Comparison of ENCODE assay signal across 21 mouse cellular contexts in genomic region chr5:144114970-144115627, GRCm38 (mm10). TPM values are rescaled to one million over a fixed set of nuclear protein-coding genes. Genes with fewer than 3 reads are reported as not detected.
A peak's percentile ranks its signal among the peaks of the same experiment; 100 is the strongest.
DNase-seq lines count a peak whose midpoint lies in the region; ATAC-seq and TF ChIP-seq lines count a peak whose summit lies in the region.
"Had no signal": no experiment of that assay in that cellular context is flagged by ENCODE, and none has a peak within 500 bp of the region (broad histone marks: within the 10 kb centered on the region; RNA-seq: fewer than 3 reads in every experiment).

No protein-coding gene starts in this region.

- WGBS in heart, embryonic 14.5 days: 33% methylated on average over 5 of the region's 5 CpGs
- 32% methylated on average over 5 of the region's 5 CpGs for WGBS in heart, adult 2 months
- 21% methylated on average over 5 of the region's 5 CpGs for WGBS in liver, embryonic 15.5 days (ENCODE audit: insufficient replicate concordance)

- no peak for ATAC-seq in heart, embryonic 14.5 days (ENCODE audit: insufficient number of reproducible peaks, insufficient read depth, low FRiP score, low read depth)
- ATAC-seq in erythroid progenitor cell, adult 5-6 weeks (replicated peaks; ENCODE audit: low FRiP score, poor library complexity, severe bottlenecking): peak; percentile 69; the same call in 1 of the 2 replicates
- peak; percentile 77 for ATAC-seq in liver, embryonic 15.5 days (ENCODE audit: insufficient read depth)
- ATAC-seq: hindbrain, embryonic 16.5 days had no signal

- no peaks in the 10 kb centered on the region for H3K36me3 ChIP-seq in heart, embryonic 14.5 days (ENCODE audit: control insufficient read depth, insufficient read depth, low read length)
- no peaks in the 10 kb centered on the region; the same call in 1 of the 2 replicates for H3K36me3 ChIP-seq in heart, adult 2 months (ENCODE audit: control insufficient read depth, insufficient read depth, low read length)
- peaks cover 0 to 19% of the 10 kb centered on the region in 2 experiments; a peak in 3 of 4 replicates for H3K36me3 ChIP-seq in MEL (ENCODE audit: control insufficient read depth in 1 of 2, insufficient read depth in 2 of 2, low read length in 2 of 2)
- H3K36me3 ChIP-seq in liver, embryonic 15.5 days (replicated peaks): no peaks in the 10 kb centered on the region
- H3K36me3 ChIP-seq: lung, embryonic 15.5 days had no signal

- H3K9me3 ChIP-seq in heart, embryonic 14.5 days (ENCODE audit: control insufficient read depth, low read length): no peaks in the 10 kb centered on the region
- no peaks in the 10 kb centered on the region for H3K9me3 ChIP-seq in MEL (replicated peaks; ENCODE audit: insufficient read depth, low read length)
- H3K9me3 ChIP-seq in liver, embryonic 15.5 days (replicated peaks): no peaks in the 10 kb centered on the region
- H3K9me3 ChIP-seq: embryonic facial prominence, embryonic 10.5 days; G1E; limb, embryonic 10.5 days; lung, embryonic 15.5 days had no signal

- H3K27ac ChIP-seq in heart, embryonic 14.5 days (replicated peaks in 1 of 2; ENCODE audit: control insufficient read depth in 1 of 2, insufficient read depth in 1 of 2, low read depth in 2 of 2, low read length in 2 of 2): peak overlapping the region; percentile 25 to 64
- no peak overlapping the region for H3K27ac ChIP-seq in heart, adult 2 months
- peak overlapping the region; percentile 36 for H3K27ac ChIP-seq in MEL (ENCODE audit: control insufficient read depth, low read depth, low read length)
- peak overlapping the region; percentile 72 for H3K27ac ChIP-seq in liver, embryonic 15.5 days (replicated peaks)
- H3K27ac ChIP-seq: embryonic facial prominence, embryonic 10.5 days; limb, embryonic 10.5 days; lung, embryonic 15.5 days had no signal

- H3K4me1 ChIP-seq in heart, embryonic 14.5 days (ENCODE audit: control insufficient read depth in 2 of 2, insufficient read depth in 2 of 2, low read length in 2 of 2): peaks cover 11 to 39% of the 10 kb centered on the region in 2 experiments
- peaks cover 4% of the 10 kb centered on the region for H3K4me1 ChIP-seq in heart, adult 2 months (ENCODE audit: control insufficient read depth, insufficient read depth, low read length)
- H3K4me1 ChIP-seq in MEL (ENCODE audit: control insufficient read depth in 1 of 2, insufficient read depth in 2 of 2, low read length in 2 of 2): peaks cover 14 to 23% of the 10 kb centered on the region in 2 experiments
- peaks cover 63% of the 10 kb centered on the region for H3K4me1 ChIP-seq in liver, embryonic 15.5 days (replicated peaks)
- H3K4me1 ChIP-seq: limb, embryonic 10.5 days had no signal

- TF ChIP-seq POLR2A in heart, adult 2 months (IDR thresholded peaks at IDR 0.05; ENCODE audit: insufficient read depth, low read depth, low read length): no peak
- no peak for TF ChIP-seq POLR2A in MEL (IDR thresholded peaks at IDR 0.05; ENCODE audit: control insufficient read depth in 1 of 2, insufficient read depth in 1 of 2, low read depth in 1 of 2, low read length in 2 of 2, poor library complexity in 1 of 2)

- no peak for TF ChIP-seq RAD21 in MEL (IDR thresholded peaks at IDR 0.05; ENCODE audit: low read depth, low read length)

- peaks cover 10% of the 10 kb centered on the region for H3K79me2 ChIP-seq in heart, adult 2 months (replicated peaks; ENCODE audit: control insufficient read depth, insufficient read depth, low read length)
- H3K79me2 ChIP-seq in MEL (ENCODE audit: control insufficient read depth, insufficient read depth, low read length, poor library complexity): peaks cover 39% of the 10 kb centered on the region

- H3K4me3 ChIP-seq in heart, embryonic 14.5 days (ENCODE audit: control insufficient read depth in 1 of 2, insufficient read depth in 1 of 2, low read depth in 1 of 2, low read length in 2 of 2): no peak overlapping the region
- H3K4me3 ChIP-seq in heart, adult 2 months: no peak overlapping the region
- H3K4me3 ChIP-seq in MEL (ENCODE audit: control insufficient read depth in 1 of 2, insufficient read depth in 1 of 2, low read depth in 2 of 2, low read length in 2 of 2): no peak overlapping the region
- no peak overlapping the region for H3K4me3 ChIP-seq in liver, embryonic 15.5 days (replicated peaks)
- H3K4me3 ChIP-seq: embryonic facial prominence, embryonic 10.5 days; erythroblast, embryonic 14.5 days; limb, embryonic 10.5 days; lung, embryonic 15.5 days had no signal

- H3K9ac ChIP-seq in heart, embryonic 14.5 days (ENCODE audit: low read length): 0 out of 2 replicates have a peak overlapping the region, but pooled peaks have one; percentile 21
- H3K9ac ChIP-seq in heart, adult 2 months (ENCODE audit: low read depth, low read length): no peak overlapping the region
- H3K9ac ChIP-seq in MEL (ENCODE audit: control insufficient read depth, low read depth, low read length, poor library complexity, severe bottlenecking): no peak overlapping the region
- no peak overlapping the region for H3K9ac ChIP-seq in liver, embryonic 15.5 days
- H3K9ac ChIP-seq: lung, embryonic 15.5 days had no signal

- H3K27me3 ChIP-seq in heart, embryonic 14.5 days (ENCODE audit: control insufficient read depth, insufficient read depth, low read length): no peaks in the 10 kb centered on the region
- H3K27me3 ChIP-seq in heart, adult 2 months (ENCODE audit: control insufficient read depth, insufficient read depth, low read length): no peaks in the 10 kb centered on the region
- H3K27me3 ChIP-seq in MEL (ENCODE audit: control insufficient read depth in 1 of 2, insufficient read depth in 2 of 2, low read length in 2 of 2): no peaks in the 10 kb centered on the region
- no peaks in the 10 kb centered on the region for H3K27me3 ChIP-seq in liver, embryonic 15.5 days
- H3K27me3 ChIP-seq: lung, embryonic 15.5 days had no signal

- H3K4me2 ChIP-seq in heart, embryonic 14.5 days (ENCODE audit: low read length): 0 out of 2 replicates have a peak overlapping the region, but pooled peaks have one; percentile 1
- H3K4me2 ChIP-seq in liver, embryonic 15.5 days: peak overlapping the region; percentile 46
- H3K4me2 ChIP-seq: lung, embryonic 15.5 days; midbrain, embryonic 11.5 days had no signal

- no peak for DNase-seq in heart, adult 2 months
- DNase-seq in MEL (ENCODE audit: low read depth, low spot score) (peak; percentile 34), MN1 (ENCODE audit: low spot score) (no peak)
- DNase-seq in frontal cortex, postnatal 10 days (ENCODE audit: low spot score in 2 of 2): no peak
- no peak for DNase-seq in left cerebral cortex, postnatal 4 days
- DNase-seq: adrenal gland, postnatal 25 days; cerebellum, postnatal 10 days; kidney, adult 11 months; kidney, postnatal 10 days; retina, postnatal 1 day; thymus, postnatal 36 days had no signal

- TF ChIP-seq CTCF in heart, adult 2 months (IDR thresholded peaks at IDR 0.05): no peak
- no peak for TF ChIP-seq CTCF in MEL (IDR thresholded peaks at IDR 0.05 in 2 of 3, conservative IDR thresholded peaks at IDR 0.05 in 1 of 3; ENCODE audit: control insufficient read depth in 1 of 3, insufficient read depth in 1 of 3, low read depth in 2 of 3, low read length in 3 of 3, poor library complexity in 1 of 3, severe bottlenecking in 1 of 3)

- intact Hi-C loops in heart, adult 2 months (cut with DNase I): loop anchor here (1.0 kb wide), 1 partner anchor 15 kb away; the partner anchor contains the start of gene Lmtk2
- intact Hi-C loops in left cerebral cortex, postnatal 4 days (cut with DNase I): no loop called here

- no peak for TF ChIP-seq EP300 in heart, adult 2 months (IDR thresholded peaks at IDR 0.05; ENCODE audit: insufficient read depth, low read depth, low read length)
- TF ChIP-seq EP300 in MEL (IDR thresholded peaks at IDR 0.05; ENCODE audit: low read depth in 1 of 2, low read length in 2 of 2): peak; percentile 28 to 53

TF ChIP-seq in MEL, 35 proteins besides CTCF, POLR2A, EP300 and RAD21:
- TF ChIP-seq E2F4 (IDR thresholded peaks at IDR 0.05; ENCODE audit: borderline replicate concordance, low read depth, low read length) (no peak), RCOR1 (IDR thresholded peaks at IDR 0.05; ENCODE audit: low read depth, low read length) (0 out of 2 replicates have a peak, but pooled peaks have one; percentile 17)

RNA-seq across cellular contexts. Expression of gene Lmtk2, which starts 14.9 kb away (rescaled TPM):
- 4.4 and 4.7 TPM in 2 replicates for polyA plus RNA-seq in heart, embryonic 14.5 days (2014; fragmentation: Nextera tagmentation; extraction: Ambion mirVana)
- 10 to 100 TPM; 27.9 to 30.3 TPM for total RNA-seq in heart, adult 2 months (2021)
- 12.5 and 18.2 TPM in 2 replicates for polyA plus RNA-seq in heart, adult 2 months (2012; rRNA removed)
- total RNA-seq in MEL (2012; rRNA removed): 14.2 and 14.8 TPM in 2 replicates
- 10 to 100 TPM in 1 of 2 experiments, not detected in 1; 12.6 TPM for polyA plus RNA-seq in MEL (2012; ENCODE audit: insufficient read depth in 1 of 2, insufficient read length in 2 of 2, low read depth in 1 of 2, low replicate concordance in 2 of 2, missing spikeins in 1 of 2)
- 17.3 and 23.9 TPM in 2 replicates for total RNA-seq in erythroid progenitor cell, adult 5-6 weeks (2015; ENCODE audit: low replicate concordance)
- total RNA-seq in erythroid progenitor cell, adult 5-6 weeks (2017; ENCODE audit: low replicate concordance): 23.1 and 25.4 TPM in 2 replicates
- polyA plus RNA-seq in liver, embryonic 15.5 days (2015; fragmentation: Nextera tagmentation; extraction: Ambion mirVana): 2.0 and 2.2 TPM in 2 replicates
- total RNA-seq in left cerebral cortex, postnatal 4 days (2021): 10 to 100 TPM; 87.1 to 89.8 TPM
